Mouse (Mus musculus) forelimb bud, embryonic 11.5 days (tissue): ENCODE results near the gene Ica1.

Experiments used
- DNase-seq: peaks from one replicate; pipeline ENCODE4 v3.0.0-alpha.2; 2012; ENCODE audit warnings: low read depth, low spot score

Gene Ica1

DNA sequence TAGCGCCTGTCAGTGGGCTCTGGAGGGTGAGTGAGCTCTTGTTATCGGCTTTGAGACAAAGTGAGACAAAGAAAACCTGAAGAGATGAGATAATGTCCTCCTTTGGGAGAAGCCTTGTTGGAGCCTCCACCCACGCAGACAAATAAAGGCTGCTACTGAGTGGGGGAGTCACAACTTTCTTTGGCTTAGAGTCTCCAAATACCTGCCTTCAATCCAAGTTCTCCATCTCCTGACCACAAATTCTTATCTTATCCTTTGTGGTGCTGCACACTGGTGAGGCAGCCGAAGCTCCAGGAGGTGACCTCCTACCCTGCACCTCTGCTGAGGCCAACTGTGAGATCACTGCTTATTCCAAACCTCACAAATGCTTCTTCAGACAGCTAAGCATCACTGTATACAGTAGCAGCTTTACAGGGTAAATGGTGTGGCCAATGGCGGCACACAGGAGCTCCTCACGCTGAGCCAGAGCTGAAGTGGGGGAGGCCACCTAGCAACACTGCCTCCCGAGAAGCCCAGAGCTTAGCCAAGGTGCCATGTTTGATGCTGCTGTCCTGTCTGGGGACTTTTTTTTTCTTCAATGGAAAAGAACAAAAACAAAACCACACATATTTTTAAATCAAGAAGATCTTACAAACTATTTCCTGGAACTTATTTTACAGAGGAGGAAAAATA lies 130.6 kb downstream of the Ica1 start:
- no peak for DNase-seq

DNA sequence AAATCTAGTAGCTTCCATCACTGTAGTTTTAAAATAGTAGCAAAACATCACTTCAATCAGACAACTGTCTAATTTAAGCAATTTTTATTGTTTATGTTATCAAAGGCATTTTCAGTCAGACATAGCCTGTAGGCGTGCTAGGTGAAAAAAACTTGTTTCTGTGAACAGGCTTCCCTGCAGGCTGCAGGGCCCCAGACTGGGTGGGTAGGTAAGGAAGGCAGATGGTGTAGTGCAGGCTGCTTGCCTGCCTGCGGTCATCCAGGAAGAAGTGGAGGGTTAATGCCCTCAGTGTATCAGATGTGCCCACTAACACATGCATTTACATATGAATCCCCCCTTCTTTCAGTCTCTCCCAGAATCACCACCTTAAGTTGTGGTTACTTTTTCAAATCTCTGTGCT lies 132.6 kb downstream of the Ica1 start:
- DNase-seq, result no peak

DNA sequence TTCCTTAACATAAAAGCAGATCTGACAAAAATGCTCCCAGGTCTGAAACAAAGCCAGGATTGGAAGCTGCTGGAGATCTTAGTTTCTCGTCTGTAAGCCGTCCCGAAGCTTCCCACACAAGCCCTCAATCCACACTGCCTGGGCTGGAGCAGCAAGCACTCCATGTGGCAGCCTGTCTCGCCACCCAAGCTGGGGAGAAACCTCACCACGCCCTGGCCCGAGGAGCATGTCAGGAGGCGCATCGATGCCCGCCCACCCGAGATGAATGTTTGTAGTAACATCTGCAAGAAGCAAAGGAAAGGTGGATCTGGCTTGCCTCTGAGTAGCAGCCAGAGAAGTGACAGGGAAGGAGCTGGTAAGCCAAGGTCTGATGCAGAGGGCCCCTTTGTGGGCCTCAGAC lies 133.6 kb downstream of the Ica1 start:
- no peak for DNase-seq

DNA sequence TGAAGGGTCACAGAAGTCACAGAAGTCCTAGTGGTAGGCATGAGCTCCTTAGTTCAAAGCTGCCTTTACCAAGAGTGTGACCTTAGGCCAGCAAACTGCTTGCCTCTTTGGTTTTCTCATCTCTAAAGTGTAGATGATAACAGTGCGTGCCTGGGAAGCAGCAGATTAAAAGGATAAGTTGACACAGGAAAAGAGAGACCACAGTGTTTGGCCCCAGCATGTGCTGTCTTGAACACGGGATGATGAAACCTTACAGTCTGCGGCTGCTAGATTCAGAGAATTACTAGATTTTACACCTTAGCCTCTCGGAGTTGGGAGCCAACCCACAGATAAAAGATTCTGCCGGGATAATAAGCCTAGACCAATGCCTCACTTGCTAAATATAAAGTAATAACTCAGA lies 137.4 kb downstream of the Ica1 start:
- no peak for DNase-seq

DNA sequence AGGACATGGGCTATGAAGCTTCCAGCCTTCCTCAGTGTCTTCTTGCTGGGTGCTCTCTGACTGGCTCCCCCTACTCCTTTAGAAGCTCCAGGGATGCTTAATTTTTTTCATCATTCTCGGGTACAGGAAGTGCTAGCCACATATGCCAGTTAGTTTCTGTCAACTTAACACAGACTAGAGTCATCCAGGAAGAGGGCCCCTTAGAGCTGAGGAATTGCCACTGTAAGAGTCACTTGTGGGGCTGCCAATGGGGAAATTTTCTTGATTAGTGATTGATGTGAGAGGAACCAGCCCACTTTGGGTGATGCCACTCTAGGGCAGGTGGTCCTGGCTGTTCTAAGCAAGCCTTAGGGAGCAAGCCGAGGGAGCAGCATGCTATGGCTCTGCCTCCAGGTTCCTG lies 138.8 kb downstream of the Ica1 start:
- DNase-seq, result no peak

DNA sequence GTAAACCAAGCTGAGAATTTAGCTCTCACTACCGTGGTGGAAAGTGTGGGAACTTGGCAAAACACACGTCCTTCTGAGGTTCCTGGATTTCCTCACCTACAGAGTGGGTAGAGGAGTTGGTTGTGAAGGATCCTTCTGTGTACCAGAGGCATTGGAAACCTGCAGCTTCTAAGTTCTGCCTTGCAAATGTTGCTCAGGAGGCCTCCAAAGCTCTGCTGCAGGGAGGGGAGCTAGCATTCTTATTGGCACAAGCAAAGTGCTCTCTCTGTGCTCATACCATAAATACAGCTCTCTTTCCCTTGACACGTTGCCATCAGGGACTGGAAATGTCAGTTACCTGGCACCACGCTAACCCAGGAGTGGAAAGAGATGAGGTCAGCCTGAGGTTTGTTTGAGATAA lies 139.4 kb downstream of the Ica1 start:
- no peak for DNase-seq

DNA sequence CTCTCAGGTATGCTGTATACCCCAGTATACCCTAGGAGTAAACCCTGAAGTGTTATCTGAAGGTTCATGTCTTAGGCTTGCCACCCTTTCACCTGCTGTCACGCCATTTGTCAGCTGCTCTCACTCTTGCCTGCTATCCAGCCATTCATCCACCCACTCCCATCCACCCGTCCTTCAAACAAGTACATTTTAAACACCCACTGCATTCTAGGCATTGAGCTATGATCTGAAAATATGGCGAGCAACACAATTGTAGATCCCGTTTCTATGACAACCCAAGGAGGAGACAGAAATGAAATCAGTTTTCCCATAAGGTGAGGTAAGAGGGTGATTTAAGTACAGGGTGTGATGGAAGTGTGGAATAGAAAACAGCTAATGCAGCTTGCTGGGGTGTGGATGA lies 140.2 kb downstream of the Ica1 start:
- no peak for DNase-seq

DNA sequence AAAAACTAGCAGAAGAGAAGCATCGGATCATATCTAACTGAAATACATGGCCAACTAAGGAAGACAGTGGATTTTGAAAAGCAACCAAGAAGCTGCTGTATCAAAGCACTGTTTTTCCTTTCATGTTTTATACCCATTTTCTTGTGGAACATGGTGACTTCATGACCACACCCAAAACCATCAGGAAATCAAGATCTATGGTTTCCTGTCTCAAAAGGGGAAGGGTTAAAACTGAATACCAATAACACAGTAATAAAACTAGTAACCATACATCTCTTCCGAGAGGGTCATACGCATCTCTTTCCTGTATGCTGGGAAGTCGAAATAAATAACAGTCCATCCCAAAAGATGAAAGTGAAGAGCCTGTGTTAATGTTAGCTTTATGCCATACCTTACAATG lies 145.6 kb downstream of the Ica1 start:
- DNase-seq, result no peak

DNA sequence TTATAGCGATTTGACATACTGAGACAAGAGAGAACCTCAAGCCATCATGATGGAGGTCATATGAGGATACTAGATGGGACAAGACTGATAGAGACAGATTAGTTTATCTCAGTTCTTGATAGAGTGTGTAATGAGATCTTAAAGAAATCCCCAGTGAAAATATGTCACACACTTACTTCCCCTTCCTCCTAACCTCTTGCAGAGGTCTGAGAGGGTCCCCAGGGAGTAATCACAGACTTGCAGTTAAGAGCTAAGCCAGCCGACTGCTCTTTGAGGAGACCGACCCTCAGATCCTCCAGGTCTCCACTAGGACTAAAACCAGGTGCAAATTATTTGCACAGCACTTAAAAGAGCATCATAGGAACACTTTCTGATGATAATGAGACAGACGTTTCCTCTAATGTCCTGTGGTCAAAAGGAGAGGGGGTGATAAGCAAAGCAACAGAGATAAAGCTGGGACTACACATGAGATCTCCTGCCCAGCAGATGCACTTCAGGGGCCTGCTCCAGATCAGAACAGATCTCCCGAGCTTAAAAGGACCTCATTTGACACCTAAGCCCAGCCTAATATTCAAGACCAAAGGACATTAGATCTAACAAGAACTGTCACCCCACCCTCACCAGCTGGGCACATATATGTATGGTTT lies 146.2 kb downstream of the Ica1 start:
- no peak for DNase-seq

DNA sequence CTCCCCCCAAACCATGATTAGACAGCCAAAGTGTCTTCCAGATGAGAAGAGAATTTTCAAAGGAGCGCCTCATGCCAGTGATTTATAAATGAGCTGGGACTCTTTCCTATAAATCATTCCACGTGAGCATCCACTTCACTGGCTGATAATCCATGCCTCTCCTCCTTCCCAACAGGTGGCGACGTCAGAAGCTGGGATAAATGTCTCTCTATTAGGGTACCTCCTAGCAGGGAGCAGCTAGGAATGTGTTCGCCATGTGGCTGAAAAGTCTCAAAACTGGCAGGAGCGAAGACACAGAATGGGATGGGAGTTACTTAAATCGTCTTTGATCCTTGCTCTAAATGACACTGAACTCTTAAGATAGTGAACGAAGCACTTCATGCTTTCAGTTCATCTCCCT lies 146.9 kb downstream of the Ica1 start:
- no peak for DNase-seq

DNA sequence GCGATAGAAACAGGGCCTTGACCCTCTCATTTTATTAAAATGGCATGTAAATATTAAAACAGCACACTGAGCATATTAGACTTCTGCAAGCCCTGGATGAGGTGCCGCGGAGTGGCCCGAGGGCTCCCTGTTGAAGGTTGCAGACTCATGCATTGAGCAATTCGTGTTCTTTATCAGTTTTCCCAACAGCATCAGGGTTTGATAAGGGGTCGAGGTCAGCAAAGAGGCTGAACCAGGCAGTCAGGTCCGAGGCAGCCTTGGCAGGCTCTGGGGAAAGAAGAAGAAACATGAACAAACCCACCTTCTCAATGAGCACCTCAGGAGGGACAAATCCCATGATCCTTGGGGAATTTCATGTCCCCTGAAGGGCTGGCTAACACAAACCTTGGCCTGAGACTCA lies 147.8 kb downstream of the Ica1 start:
- DNase-seq, result no peak

DNA sequence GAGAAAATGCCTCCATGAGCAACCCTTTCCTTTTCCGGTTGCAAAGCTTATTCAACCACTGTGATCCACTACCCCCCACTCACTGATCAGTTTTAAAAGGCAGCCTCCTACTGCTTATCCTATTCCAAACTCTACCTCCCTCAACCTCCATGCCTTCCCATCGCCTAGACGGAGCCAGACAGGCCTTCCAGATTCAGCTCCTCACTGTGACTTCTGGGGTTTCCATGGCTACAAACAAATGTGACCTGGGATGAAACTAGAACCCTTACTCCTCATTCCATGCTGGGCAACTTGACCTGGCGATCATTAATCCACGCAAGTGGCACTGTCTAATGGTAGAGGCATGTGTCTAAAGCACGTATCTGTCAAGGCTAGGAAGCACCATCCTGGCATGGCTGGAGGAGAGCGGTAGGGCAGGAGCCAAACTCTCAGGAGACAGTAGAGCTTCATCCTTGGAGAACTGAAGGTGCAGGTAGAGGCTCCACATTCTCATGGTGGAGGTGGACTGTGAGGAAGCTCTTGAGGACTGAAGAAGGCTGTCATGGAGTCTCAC lies 149.5 kb downstream of the Ica1 start:
- no peak for DNase-seq

DNA sequence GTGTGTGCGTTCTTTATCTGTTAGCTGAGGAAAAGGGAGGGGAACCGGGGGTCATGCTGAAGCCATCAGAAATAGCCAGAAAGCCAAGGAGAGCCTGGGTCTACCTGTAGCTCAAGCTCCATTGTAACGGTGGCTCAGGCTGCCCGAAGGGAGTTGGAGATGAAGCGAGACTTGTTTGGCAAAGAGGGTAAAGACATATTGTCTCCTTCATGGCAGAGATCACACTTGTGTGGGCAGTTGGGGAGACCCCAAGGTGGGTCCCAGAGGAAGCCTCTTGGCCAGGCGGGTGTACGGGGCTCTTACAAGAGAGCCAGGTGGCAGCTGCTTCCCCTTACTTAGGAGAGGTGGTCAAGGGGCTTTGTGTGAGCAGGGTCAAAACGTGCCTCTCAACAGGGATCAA lies 150.1 kb downstream of the Ica1 start:
- no peak for DNase-seq

DNA sequence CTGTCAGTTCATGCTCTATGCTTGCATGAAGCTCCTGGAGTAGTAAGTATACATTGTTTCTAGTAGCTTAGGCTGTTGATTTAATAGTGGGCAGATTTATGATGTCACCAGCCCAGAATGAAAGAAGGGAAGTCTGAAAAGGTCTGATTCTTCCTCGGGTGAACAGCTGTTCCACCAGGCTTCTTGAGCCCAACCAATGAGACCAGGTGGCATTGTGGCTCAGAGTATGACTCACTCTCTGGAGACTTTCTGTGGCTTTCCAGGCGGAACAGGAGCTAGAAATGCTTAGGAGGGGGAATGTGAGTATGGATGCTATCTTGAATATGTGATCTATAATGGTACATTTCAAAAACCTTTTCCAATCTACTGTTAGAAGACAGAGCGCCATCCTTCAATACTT lies 155.2 kb downstream of the Ica1 start:
- no peak for DNase-seq

DNA sequence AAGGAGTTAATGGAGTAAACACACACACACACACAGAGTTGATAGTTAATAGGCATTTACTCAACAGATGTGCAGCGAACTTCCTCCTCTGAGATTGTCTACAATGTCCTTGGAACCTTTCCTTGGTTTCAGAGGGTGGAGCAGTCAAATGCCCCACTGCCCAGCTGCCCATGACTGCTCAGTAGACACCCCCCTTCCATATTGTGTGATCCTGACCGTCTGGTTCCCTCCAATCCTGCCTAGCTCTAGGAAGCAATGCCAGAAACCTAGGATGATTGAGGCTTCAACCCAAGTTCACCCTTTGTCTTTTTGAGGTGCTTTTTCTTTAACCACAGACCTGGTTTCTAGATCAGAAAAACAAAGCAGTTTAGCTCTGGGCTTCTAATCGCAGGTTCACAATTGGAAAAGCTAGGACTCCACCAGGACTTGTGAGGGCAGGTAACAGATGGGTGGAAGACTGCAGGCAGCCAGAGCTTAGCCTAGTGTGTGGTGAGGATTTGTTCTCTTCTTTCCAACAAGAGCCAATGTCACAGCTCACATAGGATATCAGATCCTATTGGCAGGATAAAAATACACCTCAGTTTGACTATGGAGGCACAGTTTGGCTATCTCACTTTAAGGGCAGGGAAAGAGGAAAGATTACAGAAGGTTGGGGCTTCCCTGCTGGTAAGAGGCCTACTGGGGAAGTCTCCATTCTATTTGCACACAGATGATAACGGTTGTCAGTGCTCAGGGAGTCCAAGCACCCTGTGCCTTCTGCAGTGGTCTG lies 158.5 kb downstream of the Ica1 start:
- no peak for DNase-seq

DNA sequence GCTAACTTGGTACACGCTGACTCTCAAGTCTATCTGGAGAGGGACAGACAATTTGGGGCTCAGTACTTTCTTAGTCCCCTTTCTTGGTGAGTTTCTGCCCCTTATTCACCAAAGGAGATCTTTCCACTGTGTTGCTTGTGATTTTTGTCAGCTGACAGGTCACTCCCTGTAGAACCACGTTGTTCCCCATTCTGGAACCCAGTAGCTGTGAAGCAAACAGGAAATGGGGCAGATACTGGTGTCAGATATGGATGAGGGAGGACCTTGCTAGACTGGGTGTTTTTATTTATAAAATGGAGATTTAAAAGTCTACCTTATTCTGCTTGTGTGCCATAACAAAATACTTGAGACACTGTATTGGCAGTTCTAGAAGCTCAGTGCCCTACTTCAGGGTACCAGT lies 160.9 kb downstream of the Ica1 start:
- no peak for DNase-seq

DNA sequence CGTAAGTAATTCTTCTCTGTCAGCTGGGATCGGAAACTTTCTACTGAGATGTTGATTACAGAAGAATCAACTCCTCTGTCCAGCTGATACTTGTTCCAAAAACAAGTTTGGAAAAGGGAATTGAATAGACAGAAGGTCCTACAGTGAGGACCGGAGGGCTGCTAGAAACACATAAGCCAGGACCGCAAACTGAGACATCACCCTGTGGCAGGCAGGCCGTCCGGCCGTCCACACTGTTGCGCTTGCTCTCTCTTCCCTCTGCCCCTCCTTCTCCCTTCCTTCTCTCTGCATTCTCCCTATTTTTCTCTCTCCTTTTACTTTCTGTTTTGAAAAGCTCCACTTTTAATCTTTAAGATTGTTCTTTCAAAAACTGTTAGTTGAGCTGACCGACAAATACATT lies 186.6 kb downstream of the Ica1 start:
- no peak for DNase-seq

DNA sequence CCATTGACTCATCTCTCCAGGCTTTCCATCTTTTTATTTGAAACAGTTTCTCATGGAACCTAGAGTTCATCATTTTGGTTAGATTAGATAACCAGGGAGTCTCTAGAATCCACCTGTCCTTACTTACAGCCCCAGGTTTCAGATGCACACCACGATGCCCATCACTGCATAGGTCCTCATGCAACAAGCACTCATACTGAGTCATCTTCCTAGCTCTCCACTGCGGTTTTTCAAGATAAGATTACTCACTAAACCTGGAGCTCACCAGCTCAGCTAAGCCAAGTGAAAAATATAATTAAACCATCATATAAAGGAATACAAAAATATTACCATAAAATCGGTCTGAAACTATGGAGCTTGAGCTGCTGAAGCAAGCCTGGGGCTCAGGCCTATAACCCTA lies 194.4 kb downstream of the Ica1 start:
- DNase-seq, result no peak

DNA sequence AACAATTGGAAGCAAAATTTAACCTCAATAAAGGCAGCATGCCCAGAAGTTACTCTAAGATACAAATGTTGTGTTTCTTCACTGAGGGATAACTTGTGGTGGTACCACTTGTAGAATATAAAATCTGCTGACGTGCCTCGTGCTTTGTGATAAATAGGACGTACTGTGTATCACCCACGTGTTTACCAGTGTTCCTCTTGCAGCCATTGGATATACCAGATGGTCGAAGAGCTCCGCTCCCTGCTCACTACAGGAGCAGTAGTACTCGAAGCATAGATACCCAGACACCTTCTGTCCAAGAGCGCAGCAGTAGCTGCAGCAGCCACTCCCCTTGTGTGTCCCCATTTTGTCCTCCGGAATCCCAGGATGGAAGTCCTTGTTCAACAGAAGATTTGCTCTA lies 195.9 kb downstream of the Ica1 start:
- no peak for DNase-seq
